Mouse (Mus musculus): ENCODE measurements around the gene Clec14a. TPM values are rescaled to one million over a fixed set of nuclear protein-coding genes. Genes with fewer than 3 reads are reported as not detected.
"Not testable (repeated sequence)": the region's sequence is repeated elsewhere in the genome, so short reads cannot be mapped to it uniquely, and the experiment has no call there.

The Clec14a gene
- 14.1 and 14.8 TPM in 2 replicates for polyA plus RNA-seq (2015; fragmentation: Nextera tagmentation; extraction: Ambion mirVana)

DNA sequence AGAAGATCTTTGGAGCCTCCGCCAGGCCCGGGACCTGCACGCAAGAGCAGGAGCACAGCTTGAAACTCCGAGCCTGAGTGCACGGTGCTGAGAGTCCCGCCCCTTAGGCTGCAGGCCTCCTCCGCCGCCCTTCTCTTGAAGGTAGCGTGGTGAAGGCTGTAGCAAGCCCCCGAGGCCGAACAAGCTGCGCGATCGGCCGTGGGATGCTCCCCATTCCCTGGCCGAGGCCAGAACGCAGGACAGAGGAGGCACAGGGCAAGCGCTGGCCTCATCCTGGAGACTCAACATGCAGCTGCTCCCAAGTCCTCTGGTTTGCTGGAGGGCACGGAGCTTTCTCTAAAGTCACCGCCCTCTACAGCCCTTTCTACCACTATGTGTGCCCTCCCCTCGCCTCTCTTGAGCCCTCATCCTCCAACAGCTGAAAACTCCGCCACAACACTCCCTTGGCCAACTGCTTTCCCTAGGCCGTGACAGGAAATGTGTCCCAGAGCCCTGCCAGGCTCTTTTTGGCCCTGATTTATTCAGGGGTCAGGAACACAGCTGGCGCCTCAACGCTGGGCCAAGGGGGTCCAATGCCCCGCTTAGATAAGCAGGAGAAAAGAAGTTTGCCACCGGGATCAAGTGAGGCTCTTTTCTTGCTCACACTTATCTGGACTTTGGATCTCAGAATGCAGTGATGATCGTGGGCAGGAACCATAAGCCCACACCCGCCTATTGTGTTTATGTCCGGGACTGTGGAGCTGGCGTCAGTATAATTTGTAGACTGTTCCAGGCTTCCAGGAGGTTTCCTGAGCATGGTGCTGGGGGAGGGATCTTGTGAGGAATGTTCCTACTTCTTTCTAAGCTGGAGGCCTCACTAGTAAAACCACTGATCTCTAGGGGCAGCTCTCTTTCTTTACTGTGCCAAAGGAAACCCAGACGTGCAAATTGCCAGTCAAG, at the start of gene Clec14a:
Clec14a (minus strand) TSS at position 728 of the 939 bp plus-strand sequence.
- peak within 1 kb of the TSS; percentile 58 for H3K9ac ChIP-seq (replicated peaks; ENCODE audit: low read length)
- no peaks in the 10 kb centered on the region for H3K9me3 ChIP-seq (ENCODE audit: low read length)
- peak within 1 kb of the TSS; percentile 79 for H3K4me2 ChIP-seq (replicated peaks; ENCODE audit: low read depth, low read length)
- peak within 1 kb of the TSS; percentile 48 for H3K4me3 ChIP-seq (ENCODE audit: low read length)
- ATAC-seq (ENCODE audit: low FRiP score, low TSS enrichment): peak; percentile 90
- no peaks in the 10 kb centered on the region for H3K36me3 ChIP-seq (ENCODE audit: insufficient read depth, low read length)
- WGBS: 4% methylated on average over 31 of the region's 32 CpGs
- peak within 1 kb of the TSS; percentile 81 for H3K27ac ChIP-seq (ENCODE audit: low read length)
- H3K27me3 ChIP-seq (ENCODE audit: insufficient read depth, low read length): peaks cover 7% of the 10 kb centered on the region; the same call in 1 of the 2 replicates
- H3K4me1 ChIP-seq (ENCODE audit: insufficient read depth, low read length): peaks cover 7% of the 10 kb centered on the region; the same call in 1 of the 2 replicates

DNA sequence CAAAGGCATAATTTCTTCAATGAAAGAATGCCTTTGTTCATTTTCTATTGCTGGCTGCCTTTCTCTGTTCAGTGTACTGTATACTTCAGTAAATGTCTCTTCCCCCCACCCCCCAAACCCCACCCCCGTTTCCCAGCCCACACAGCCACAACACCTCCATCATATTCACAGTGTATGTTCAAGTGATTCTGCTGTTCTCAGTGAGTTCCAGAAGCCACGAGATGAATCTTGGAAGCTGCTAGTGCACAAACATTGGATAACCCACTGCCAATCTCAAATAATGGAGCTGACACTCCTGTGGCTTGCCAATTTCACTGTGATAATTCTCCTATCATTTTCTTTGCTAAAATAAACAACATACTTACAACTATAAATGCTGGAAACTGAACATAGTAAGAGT, 38.7 kb upstream of the Clec14a start:
- no peak overlapping the region for H3K4me3 ChIP-seq (ENCODE audit: low read length)
- WGBS: 76% methylated on average over 2 of the region's 2 CpGs
- ATAC-seq (ENCODE audit: low FRiP score, low TSS enrichment): no peak
- H3K9me3 ChIP-seq (ENCODE audit: low read length): no peaks in the 10 kb centered on the region
- no peaks in the 10 kb centered on the region for H3K4me1 ChIP-seq (ENCODE audit: insufficient read depth, low read length)
- H3K27me3 ChIP-seq (ENCODE audit: insufficient read depth, low read length): no peaks in the 10 kb centered on the region
- no peak overlapping the region for H3K9ac ChIP-seq (replicated peaks; ENCODE audit: low read length)
- no peaks in the 10 kb centered on the region for H3K36me3 ChIP-seq (ENCODE audit: insufficient read depth, low read length)
- H3K27ac ChIP-seq (ENCODE audit: low read length): no peak overlapping the region
- H3K4me2 ChIP-seq (replicated peaks; ENCODE audit: low read depth, low read length): no peak overlapping the region

DNA sequence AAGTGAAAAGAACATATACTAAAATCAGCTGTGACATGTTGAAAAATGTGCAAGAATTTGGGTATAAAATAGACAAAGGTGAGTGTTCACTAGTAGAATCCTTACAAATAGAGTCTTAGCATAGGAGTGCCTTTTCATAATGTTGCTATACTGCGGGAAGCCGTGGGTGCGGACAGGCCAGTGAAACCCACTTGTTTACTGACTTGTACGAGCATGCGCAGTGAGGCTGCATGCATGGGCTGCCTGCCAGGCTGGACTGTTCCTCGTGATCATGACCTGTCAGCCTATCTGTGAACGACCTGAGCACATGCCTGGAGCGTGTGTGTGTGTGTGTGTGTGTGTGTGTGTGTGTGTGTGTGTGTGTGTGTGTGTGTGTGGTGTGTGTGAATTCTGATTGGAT, 37.3 kb upstream of the Clec14a start:
- H3K36me3 ChIP-seq (ENCODE audit: insufficient read depth, low read length); H3K4me1 ChIP-seq (ENCODE audit: insufficient read depth, low read length); ATAC-seq (ENCODE audit: low FRiP score, low TSS enrichment); H3K27me3 ChIP-seq (ENCODE audit: insufficient read depth, low read length); H3K4me3 ChIP-seq (ENCODE audit: low read length); H3K27ac ChIP-seq (ENCODE audit: low read length); H3K9me3 ChIP-seq (ENCODE audit: low read length); H3K9ac ChIP-seq (replicated peaks; ENCODE audit: low read length); H3K4me2 ChIP-seq (replicated peaks; ENCODE audit: low read depth, low read length): not testable (repeated sequence)
- 75% methylated on average over 8 of the region's 8 CpGs for WGBS

DNA sequence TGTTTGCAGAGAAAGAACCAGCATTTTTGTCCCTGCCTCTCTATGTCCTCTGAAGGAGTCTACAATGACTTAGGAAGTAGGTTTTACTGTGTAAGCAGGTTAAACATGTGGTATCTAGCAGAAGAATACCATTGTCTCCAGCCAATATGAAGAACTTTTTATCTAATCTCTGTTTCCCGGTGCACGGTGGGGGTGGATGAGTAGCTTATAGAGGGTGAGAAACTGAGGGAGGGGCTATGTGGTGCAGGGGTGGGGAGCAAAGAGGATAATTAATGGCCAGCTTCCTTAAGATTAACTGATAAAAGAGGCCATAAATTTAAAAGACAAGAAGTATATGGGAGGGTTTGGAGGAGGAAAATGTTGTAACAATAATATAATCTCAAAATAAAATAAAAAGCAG, 36.5 kb upstream of the Clec14a start:
- Histone ChIP-seq H3K9ac (replicated peaks; ENCODE audit: low read length) (no peak overlapping the region), H3K9me3 (ENCODE audit: low read length) (no peaks in the 10 kb centered on the region), H3K4me1 (ENCODE audit: insufficient read depth, low read length) (no peaks in the 10 kb centered on the region), H3K27me3 (ENCODE audit: insufficient read depth, low read length) (no peaks in the 10 kb centered on the region), H3K36me3 (ENCODE audit: insufficient read depth, low read length) (no peaks in the 10 kb centered on the region), H3K4me3 (ENCODE audit: low read length) (no peak overlapping the region), H3K4me2 (replicated peaks; ENCODE audit: low read depth, low read length) (no peak overlapping the region), H3K27ac (ENCODE audit: low read length) (no peak overlapping the region)
- WGBS: 44% methylated on average over 2 of the region's 2 CpGs
- no peak for ATAC-seq (ENCODE audit: low FRiP score, low TSS enrichment)

DNA sequence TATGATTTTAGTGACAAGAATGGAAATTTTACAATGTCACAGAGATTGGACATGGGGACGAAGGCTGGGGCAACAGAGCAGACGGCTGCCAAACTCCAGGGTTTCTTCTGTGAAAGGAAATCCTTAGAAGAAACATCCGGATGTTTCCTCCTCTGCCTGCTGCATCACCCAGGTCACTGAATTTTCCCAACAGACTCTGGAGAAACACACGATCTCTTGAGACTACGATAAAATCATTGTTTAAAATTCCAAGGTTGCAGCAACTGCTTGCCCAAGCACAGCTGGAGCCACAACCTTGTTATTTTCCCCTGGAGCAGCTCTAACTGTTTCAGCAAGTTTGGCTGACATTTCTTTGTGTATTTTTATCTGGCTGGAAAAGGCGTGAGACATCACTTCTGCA, 27.9 kb upstream of the Clec14a start:
- Histone ChIP-seq H3K9ac (replicated peaks; ENCODE audit: low read length) (no peak overlapping the region), H3K4me3 (ENCODE audit: low read length) (no peak overlapping the region), H3K27ac (ENCODE audit: low read length) (no peak overlapping the region), H3K36me3 (ENCODE audit: insufficient read depth, low read length) (no peaks in the 10 kb centered on the region), H3K9me3 (ENCODE audit: low read length) (no peaks in the 10 kb centered on the region), H3K4me2 (replicated peaks; ENCODE audit: low read depth, low read length) (no peak overlapping the region), H3K4me1 (ENCODE audit: insufficient read depth, low read length) (no peaks in the 10 kb centered on the region), H3K27me3 (ENCODE audit: insufficient read depth, low read length) (no peaks in the 10 kb centered on the region)
- ATAC-seq (ENCODE audit: low FRiP score, low TSS enrichment): no peak
- WGBS: 70% methylated on average over 6 of the region's 6 CpGs

DNA sequence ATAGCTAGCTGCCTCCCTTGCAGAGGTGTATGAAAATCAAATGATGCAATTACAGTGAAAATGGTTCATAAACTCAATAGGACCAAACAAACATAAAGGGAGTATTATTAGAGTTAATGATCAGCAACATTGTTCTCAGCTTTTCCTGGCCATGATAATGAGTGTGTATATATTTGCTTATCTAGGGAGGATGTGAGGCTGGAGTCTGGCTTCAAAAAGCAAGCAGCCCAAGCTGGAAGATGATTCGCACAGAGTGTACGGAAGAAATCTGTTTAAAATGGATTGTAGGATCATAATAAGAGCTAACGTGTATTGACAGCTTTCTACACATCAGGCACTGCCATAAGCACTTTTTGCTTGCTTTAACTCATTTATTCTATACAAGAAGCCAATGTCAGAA, 16.8 kb upstream of the Clec14a start:
- Histone ChIP-seq H3K4me2 (replicated peaks; ENCODE audit: low read depth, low read length) (no peak overlapping the region), H3K27me3 (ENCODE audit: insufficient read depth, low read length) (no peaks in the 10 kb centered on the region), H3K27ac (ENCODE audit: low read length) (no peak overlapping the region), H3K36me3 (ENCODE audit: insufficient read depth, low read length) (no peaks in the 10 kb centered on the region), H3K4me1 (ENCODE audit: insufficient read depth, low read length) (no peaks in the 10 kb centered on the region), H3K9me3 (ENCODE audit: low read length) (no peaks in the 10 kb centered on the region), H3K4me3 (ENCODE audit: low read length) (no peak overlapping the region), H3K9ac (replicated peaks; ENCODE audit: low read length) (no peak overlapping the region)
- 86% methylated on average over 3 of the region's 3 CpGs for WGBS
- no peak for ATAC-seq (ENCODE audit: low FRiP score, low TSS enrichment)

DNA sequence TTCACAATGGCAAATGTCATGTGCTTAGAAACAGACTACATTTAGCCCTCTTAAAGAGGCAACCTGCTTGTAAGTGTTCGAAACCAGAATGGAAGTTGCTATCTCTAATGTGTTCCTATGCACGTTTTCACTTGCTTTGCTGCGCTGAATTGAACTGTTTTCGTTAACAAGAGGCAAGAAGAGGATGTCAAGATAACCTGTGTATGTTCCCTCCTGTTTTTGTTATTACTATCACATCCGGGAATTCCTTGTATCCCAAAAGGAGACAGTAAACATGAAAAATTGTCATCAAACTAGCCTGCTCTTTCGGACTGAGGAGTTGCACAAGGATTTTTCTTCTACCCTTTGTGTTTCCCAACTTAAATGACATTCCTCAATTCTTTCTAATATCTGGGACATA, 1.4 kb upstream of the Clec14a start:
- no peaks in the 10 kb centered on the region for H3K36me3 ChIP-seq (ENCODE audit: insufficient read depth, low read length)
- WGBS: 76% methylated on average over 6 of the region's 6 CpGs
- no peaks in the 10 kb centered on the region for H3K9me3 ChIP-seq (ENCODE audit: low read length)

DNA sequence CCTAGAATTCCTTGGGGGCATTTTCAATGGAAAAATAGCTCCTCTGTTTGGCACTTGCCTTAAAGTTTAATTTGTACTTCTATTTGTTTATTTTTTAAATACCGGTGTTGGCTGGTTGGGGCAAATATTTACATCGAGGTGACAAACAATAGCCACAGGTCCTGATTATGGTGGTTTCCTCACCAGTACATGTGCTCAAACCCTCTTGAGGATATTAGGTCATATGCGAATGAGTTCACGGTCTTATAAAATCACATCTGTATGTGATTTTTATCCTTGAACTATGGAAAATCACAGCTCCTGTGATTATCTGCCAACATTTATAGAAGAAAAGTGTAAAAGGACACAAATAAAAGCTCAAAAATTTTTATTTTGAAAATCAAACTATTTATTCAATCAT, 415 bp upstream of the Clec14a start:
- Histone ChIP-seq H3K27me3 (ENCODE audit: insufficient read depth, low read length) (peaks cover 7% of the 10 kb centered on the region; the same call in 1 of the 2 replicates), H3K9me3 (ENCODE audit: low read length) (no peaks in the 10 kb centered on the region), H3K4me1 (ENCODE audit: insufficient read depth, low read length) (peaks cover 7% of the 10 kb centered on the region; the same call in 1 of the 2 replicates), H3K4me3 (ENCODE audit: low read length) (no peak overlapping the region), H3K4me2 (replicated peaks; ENCODE audit: low read depth, low read length) (no peak overlapping the region; the same call in 1 of the 2 replicates), H3K9ac (replicated peaks; ENCODE audit: low read length) (no peak overlapping the region), H3K36me3 (ENCODE audit: insufficient read depth, low read length) (no peaks in the 10 kb centered on the region), H3K27ac (ENCODE audit: low read length) (peak overlapping the region; percentile 81; the same call in 1 of the 2 replicates)
- ATAC-seq (ENCODE audit: low FRiP score, low TSS enrichment): no peak
- WGBS: 75% methylated on average over 4 of the region's 4 CpGs

More for the DNA sequence above, 1.4 kb upstream of the Clec14a start:
- Histone ChIP-seq H3K9ac (replicated peaks; ENCODE audit: low read length) (no peak overlapping the region), H3K27ac (ENCODE audit: low read length) (no peak overlapping the region), H3K27me3 (ENCODE audit: insufficient read depth, low read length) (peaks cover 7% of the 10 kb centered on the region; the same call in 1 of the 2 replicates), H3K4me3 (ENCODE audit: low read length) (no peak overlapping the region), H3K4me1 (ENCODE audit: insufficient read depth, low read length) (peaks cover 7% of the 10 kb centered on the region; the same call in 1 of the 2 replicates), H3K4me2 (replicated peaks; ENCODE audit: low read depth, low read length) (no peak overlapping the region)
- ATAC-seq (ENCODE audit: low FRiP score, low TSS enrichment): no peak

DNA sequence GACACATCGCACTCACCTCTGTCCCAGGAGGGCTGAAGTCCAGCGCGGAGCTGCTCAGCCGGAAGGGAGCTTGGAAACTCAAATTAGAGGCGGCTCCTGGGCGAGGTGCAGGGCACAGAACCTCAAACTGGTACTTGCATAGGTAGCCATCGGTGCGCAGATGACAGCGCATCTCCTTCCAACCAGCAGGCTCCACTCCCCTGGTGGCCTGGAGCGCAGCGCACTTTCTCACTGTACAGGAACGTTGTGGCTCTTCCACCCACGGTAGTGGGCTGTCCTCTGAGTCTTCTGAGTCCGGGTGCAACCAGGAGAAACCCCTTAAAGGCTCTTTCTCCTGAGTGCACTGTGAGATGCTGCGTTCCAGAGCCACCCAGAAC, 916 bp downstream of the Clec14a start:
- 8% methylated on average over 15 of the region's 15 CpGs for WGBS
- peak overlapping the region; percentile 58 for H3K9ac ChIP-seq (replicated peaks; ENCODE audit: low read length)
- peak; percentile 73 for ATAC-seq (ENCODE audit: low FRiP score, low TSS enrichment)

DNA sequence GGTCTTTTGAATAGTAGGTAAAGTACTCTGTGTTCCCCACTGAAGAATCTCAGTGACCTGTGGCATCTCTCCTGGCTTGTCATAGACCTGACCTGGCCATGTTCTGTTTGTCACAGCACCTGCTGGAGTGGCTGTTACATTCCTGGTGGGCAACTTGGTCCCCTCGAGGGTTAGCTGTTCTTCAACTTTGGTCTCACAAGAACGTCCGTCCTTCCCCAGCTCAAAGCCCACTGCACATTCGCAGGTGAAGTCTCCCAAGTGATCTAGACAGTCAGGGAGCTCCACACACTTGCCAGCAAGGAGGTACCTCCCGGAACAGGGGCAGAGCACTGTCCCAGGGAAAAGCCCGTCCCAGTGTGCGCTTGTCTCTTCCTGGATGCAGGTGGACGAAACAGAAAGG, 1.3 kb downstream of the Clec14a start:
- 31% methylated on average over 8 of the region's 8 CpGs for WGBS
- no peaks in the 10 kb centered on the region for H3K9me3 ChIP-seq (ENCODE audit: low read length)
- peak overlapping the region; percentile 79 for H3K4me2 ChIP-seq (replicated peaks; ENCODE audit: low read depth, low read length)
- H3K27me3 ChIP-seq (ENCODE audit: insufficient read depth, low read length): peaks cover 7% of the 10 kb centered on the region; the same call in 1 of the 2 replicates
- H3K27ac ChIP-seq (ENCODE audit: low read length): peak overlapping the region; percentile 81
- ATAC-seq (ENCODE audit: low FRiP score, low TSS enrichment): no peak
- H3K36me3 ChIP-seq (ENCODE audit: insufficient read depth, low read length): no peaks in the 10 kb centered on the region
- H3K9ac ChIP-seq (replicated peaks; ENCODE audit: low read length): peak overlapping the region; percentile 58
- H3K4me1 ChIP-seq (ENCODE audit: insufficient read depth, low read length): peaks cover 7% of the 10 kb centered on the region; the same call in 1 of the 2 replicates
- H3K4me3 ChIP-seq (ENCODE audit: low read length): peak overlapping the region; percentile 48

More for the DNA sequence above, 916 bp downstream of the Clec14a start:
- Histone ChIP-seq H3K36me3 (ENCODE audit: insufficient read depth, low read length) (no peaks in the 10 kb centered on the region), H3K4me3 (ENCODE audit: low read length) (peak overlapping the region; percentile 48), H3K27me3 (ENCODE audit: insufficient read depth, low read length) (peaks cover 7% of the 10 kb centered on the region; the same call in 1 of the 2 replicates), H3K4me1 (ENCODE audit: insufficient read depth, low read length) (peaks cover 7% of the 10 kb centered on the region; the same call in 1 of the 2 replicates), H3K27ac (ENCODE audit: low read length) (peak overlapping the region; percentile 81), H3K4me2 (replicated peaks; ENCODE audit: low read depth, low read length) (peak overlapping the region; percentile 79), H3K9me3 (ENCODE audit: low read length) (no peaks in the 10 kb centered on the region)

All from kidney, embryonic 16.5 days (tissue).